Mouse (Mus musculus) liver, adult 2 months (tissue): ENCODE results near the gene Herc3. TPM values are rescaled to one million over a fixed set of nuclear protein-coding genes. Genes with fewer than 3 reads are reported as not detected.

Experiments used
- DNase-seq: peaks from one replicate; pipeline ENCODE4 v3.0.0-alpha.2; 2011; ENCODE audit warnings: low read depth, low spot score; ENCODE audit errors: extremely low read depth
- H3K27ac ChIP-seq: fragments of 200-500 bp; replicated peaks from 2 replicates; pipeline ENCODE4 v1.5.1; 2012; ENCODE audit warnings: low read depth, mild to moderate bottlenecking, control low read depth, inconsistent platforms, low read length; ENCODE audit not compliant: insufficient read depth
- H3K27me3 ChIP-seq: fragments of 200-500 bp; 2 replicates; pipeline ENCODE4 v1.6.1; 2012; ENCODE audit warnings: mild to moderate bottlenecking, moderate library complexity, low read length, inconsistent platforms; ENCODE audit not compliant: control insufficient read depth, insufficient read depth
- H3K36me3 ChIP-seq: fragments of 200-500 bp; 2 replicates; pipeline ENCODE4 v1.6.1; 2012; ENCODE audit warnings: low read length, inconsistent platforms; ENCODE audit not compliant: control insufficient read depth, insufficient read depth
- H3K4me1 ChIP-seq: fragments of 200-500 bp; 2 replicates; pipeline ENCODE4 v1.6.1; 2011; ENCODE audit warnings: low read length; ENCODE audit not compliant: control insufficient read depth, insufficient read depth
- H3K4me3 ChIP-seq: fragments of 200-500 bp; 2 replicates; pipeline ENCODE4 v1.5.1; 2011; ENCODE audit warnings: low read depth, mild to moderate bottlenecking, control low read depth, low read length, moderate library complexity; ENCODE audit not compliant: insufficient read depth
- H3K79me2 ChIP-seq: fragments of 200-500 bp; 2 replicates; pipeline ENCODE4 v1.6.1; 2012; ENCODE audit warnings: inconsistent platforms, mild to moderate bottlenecking, low read length, moderate library complexity; ENCODE audit not compliant: control insufficient read depth, insufficient read depth
- H3K9ac ChIP-seq: fragments of 200-500 bp; 2 replicates; pipeline ENCODE4 v1.6.1; 2012; ENCODE audit warnings: low read depth, mild to moderate bottlenecking, control low read depth, inconsistent platforms, low read length
- CTCF ChIP-seq: fragments of 200-500 bp; IDR thresholded peaks from 2 replicates; pipeline ENCODE4 v1.5.1; 2011; ENCODE audit warnings: low read depth, low read length, control low read depth
- POLR2A ChIP-seq: fragments of 200-500 bp; IDR thresholded peaks from 2 replicates; pipeline ENCODE4 v1.6.1; 2011; ENCODE audit warnings: low read length, control low read depth; ENCODE audit not compliant: insufficient read depth; ENCODE audit errors: extremely low read depth
- WGBS: fragments of 180-500 bp; shearing (Covaris S2); methylation state at CpG from one replicate; pipeline ENCODE4 v1.1.7; 2018; 5-methylcytosine and 5-hydroxymethylcytosine counted together
- polyA plus RNA-seq: library from polyadenylated mRNA; depleted of rRNA; stranded (reverse); fragments of >200 nt; gene quantifications from 2 replicates; pipeline ENCODE4 v1.2.3, GENCODE M21; 2012
- total RNA-seq: library from RNA; depleted of rRNA; stranded (reverse); fragments of >200 nt; gene quantifications from 2 replicates; pipeline ENCODE4 v1.2.3, GENCODE M21; 2014

Herc3 gene
- total and polyA plus RNA-seq, 2 experiments: 3.5 to 10.3 TPM

GRCm38 (mm10) chr6:58881363-58881762, 50.1 kb downstream of the Herc3 start:
- Histone ChIP-seq H3K4me1 (peaks cover 6% of the 10 kb centered on the region), H3K27me3 (no peaks in the 10 kb centered on the region), H3K4me3 (no peak overlapping the region), H3K27ac (no peak overlapping the region), H3K9ac (no peak overlapping the region), H3K36me3 (peaks cover 10% of the 10 kb centered on the region; the same call in 1 of the 2 replicates), H3K79me2 (no peaks in the 10 kb centered on the region)
- whole genome bisulfite sequencing: 91% methylated on average over 3 of the region's 3 CpGs
- no peak for DNase-seq
- TF ChIP-seq POLR2A (no peak), CTCF (no peak)

- 89% methylated on average over 6 of the region's 6 CpGs for WGBS
- Histone ChIP-seq H3K4me1 (peaks cover 6% of the 10 kb centered on the region), H3K27ac (no peak overlapping the region), H3K4me3 (no peak overlapping the region), H3K9ac (no peak overlapping the region), H3K36me3 (peaks cover 9% of the 10 kb centered on the region; the same call in 1 of the 2 replicates), H3K79me2 (no peaks in the 10 kb centered on the region), H3K27me3 (no peaks in the 10 kb centered on the region)
- TF ChIP-seq POLR2A (no peak), CTCF (no peak)
- DNase-seq: no peak
Measured at GRCm38 (mm10) chr6:58882271-58882670, 51.0 kb downstream of the Herc3 start.

- WGBS: 98% methylated on average over 3 of the region's 3 CpGs
- no peaks in the 10 kb centered on the region for H3K27me3 ChIP-seq
- no peak for DNase-seq
- no peaks in the 10 kb centered on the region for H3K79me2 ChIP-seq
- no peak overlapping the region for H3K9ac ChIP-seq
- no peak for TF ChIP-seq CTCF
- no peak for TF ChIP-seq POLR2A
- no peak overlapping the region for H3K27ac ChIP-seq
- peaks cover 47% of the 10 kb centered on the region for H3K36me3 ChIP-seq
- no peak overlapping the region for H3K4me3 ChIP-seq
- H3K4me1 ChIP-seq: no peaks in the 10 kb centered on the region
Measured at GRCm38 (mm10) chr6:58889917-58890316, 58.7 kb downstream of the Herc3 start.

GRCm38 (mm10) chr6:58893307-58893706, 62.0 kb downstream of the Herc3 start:
- 82% methylated on average over 6 of the region's 6 CpGs for WGBS
- DNase-seq: no peak
- TF ChIP-seq CTCF (no peak), POLR2A (no peak)
- H3K27me3 ChIP-seq: no peaks in the 10 kb centered on the region
- peaks cover 48% of the 10 kb centered on the region for H3K36me3 ChIP-seq
- no peak overlapping the region for H3K9ac ChIP-seq
- H3K4me3 ChIP-seq: no peak overlapping the region
- no peaks in the 10 kb centered on the region for H3K79me2 ChIP-seq
- H3K27ac ChIP-seq: no peak overlapping the region
- H3K4me1 ChIP-seq: no peaks in the 10 kb centered on the region

- H3K79me2 ChIP-seq: no peaks in the 10 kb centered on the region
- H3K27me3 ChIP-seq: no peaks in the 10 kb centered on the region
- H3K9ac ChIP-seq: no peak overlapping the region
- no peaks in the 10 kb centered on the region for H3K4me1 ChIP-seq
- no peak overlapping the region for H3K4me3 ChIP-seq
- TF ChIP-seq CTCF (no peak), POLR2A (no peak)
- no peak overlapping the region for H3K27ac ChIP-seq
- WGBS: 94% methylated on average over 4 of the region's 4 CpGs
- peaks cover 39% of the 10 kb centered on the region for H3K36me3 ChIP-seq
- DNase-seq: no peak
Measured at GRCm38 (mm10) chr6:58894994-58895393, 63.7 kb downstream of the Herc3 start.

- no peak for DNase-seq
- H3K9ac ChIP-seq: no peak overlapping the region
- H3K4me3 ChIP-seq: no peak overlapping the region
- no peak for TF ChIP-seq CTCF
- TF ChIP-seq POLR2A: no peak
- H3K27ac ChIP-seq: no peak overlapping the region
- 84% methylated on average over 3 of the region's 3 CpGs for WGBS
- no peaks in the 10 kb centered on the region for H3K27me3 ChIP-seq
- no peaks in the 10 kb centered on the region for H3K79me2 ChIP-seq
- peaks cover 2% of the 10 kb centered on the region for H3K4me1 ChIP-seq
- H3K36me3 ChIP-seq: peaks cover 27% of the 10 kb centered on the region
Measured at GRCm38 (mm10) chr6:58896648-58897047, 65.4 kb downstream of the Herc3 start.
